Mouse (Mus musculus) stomach, postnatal 0 days (tissue): ENCODE data around the gene Osbp2. TPM values are rescaled to one million over a fixed set of nuclear protein-coding genes. Genes with fewer than 3 reads are reported as not detected.
"Not testable (repeated sequence)": the region's sequence is repeated elsewhere in the genome, so short reads cannot be mapped to it uniquely, and the experiment has no call there.

Source experiments
- ATAC-seq: fragments of 200-750 bp; cut with Nextera tagmentation; 2 replicates; pipeline ENCODE4 v1.8.0; 2017; ENCODE audit not compliant: low FRiP score, low TSS enrichment
- DNase-seq: peaks from one replicate; pipeline ENCODE4 v3.0.0-alpha.2; 2016; ENCODE audit warnings: low spot score
- H3K27ac ChIP-seq: fragments of 300-500 bp; sonication (generic); replicated peaks from 2 replicates; pipeline ENCODE4 v1.5.1; 2014; ENCODE audit warnings: mild to moderate bottlenecking, control low read depth
- H3K27me3 ChIP-seq: fragments of 300-500 bp; sonication (generic); 2 replicates; pipeline ENCODE4 v1.6.1; 2014; ENCODE audit warnings: low read length; ENCODE audit not compliant: control insufficient read depth, insufficient read depth
- H3K36me3 ChIP-seq: fragments of 300-500 bp; sonication (generic); 2 replicates; pipeline ENCODE4 v1.6.1; 2014; ENCODE audit warnings: low read length, mixed read lengths; ENCODE audit not compliant: control insufficient read depth, insufficient read depth
- H3K4me1 ChIP-seq: fragments of 300-500 bp; sonication (generic); replicated peaks from 2 replicates; pipeline ENCODE4 v1.6.1; 2014; ENCODE audit warnings: antibody characterized with exemption; ENCODE audit not compliant: control insufficient read depth, insufficient read depth
- H3K4me2 ChIP-seq: fragments of 300-500 bp; sonication (generic); replicated peaks from 2 replicates; pipeline ENCODE4 v1.6.1; 2014; ENCODE audit warnings: low read depth, mild to moderate bottlenecking, control low read depth, moderate library complexity
- H3K4me3 ChIP-seq: fragments of 300-500 bp; sonication (generic); 2 replicates; pipeline ENCODE4 v1.5.1; 2014; ENCODE audit warnings: low read depth, low read length, control low read depth
- H3K9ac ChIP-seq: fragments of 300-500 bp; sonication (generic); 2 replicates; pipeline ENCODE4 v1.6.1; 2014; ENCODE audit warnings: mild to moderate bottlenecking, low read length, control low read depth, mixed read lengths
- H3K9me3 ChIP-seq: fragments of 300-500 bp; sonication (generic); 2 replicates; pipeline ENCODE4 v1.6.1; 2016; ENCODE audit warnings: low read length; ENCODE audit not compliant: control insufficient read depth
- CTCF ChIP-seq: IDR thresholded peaks from 2 replicates; pipeline ENCODE4 v1.5.1; 2016; ENCODE audit warnings: antibody characterized with exemption, low read depth, mild to moderate bottlenecking, moderate library complexity
- EP300 ChIP-seq: optimal IDR thresholded peaks from 2 replicates; pipeline ENCODE3; 2016; ENCODE audit warnings: antibody characterized with exemption
- WGBS: fragments of 180-500 bp; shearing (Covaris S2); extraction: QIAGEN DNeasy Blood & Tissue Kit; methylation state at CpG from one replicate; pipeline ENCODE4 v1.1.7; 2014; 5-methylcytosine and 5-hydroxymethylcytosine counted together
- polyA plus RNA-seq: library from polyadenylated mRNA; unstranded; fragments of >200 nt; fragmentation: Nextera tagmentation; extraction: Ambion mirVana; gene quantifications from 2 replicates; pipeline ENCODE4 v1.2.1, GENCODE M21; 2015

The Osbp2 gene
- 0.42 and 0.69 TPM in 2 replicates for polyA plus RNA-seq

GRCm38 (mm10) chr11:3863454-3864112 is at the start of gene Osbp2:
Osbp2 (minus strand) TSS chr11:3863903.
- peak within 1 kb of the TSS; percentile 52 for H3K9ac ChIP-seq
- WGBS: 5% methylated on average over 55 of the region's 58 CpGs
- DNase-seq: peak; percentile 92
- H3K4me1 ChIP-seq: 0 out of 2 replicates have a peak, but pooled peaks cover 2% of the 10 kb centered on the region
- peak; percentile 94 for ATAC-seq
- TF ChIP-seq CTCF (peak; percentile 66), EP300 (no peak)
- H3K36me3 ChIP-seq: no peaks in the 10 kb centered on the region
- H3K27ac ChIP-seq: no peak within 1 kb of the TSS
- peak within 1 kb of the TSS; percentile 69 for H3K4me2 ChIP-seq
- H3K4me3 ChIP-seq: peak within 1 kb of the TSS; percentile 41
- no peaks in the 10 kb centered on the region for H3K9me3 ChIP-seq
- no peaks in the 10 kb centered on the region for H3K27me3 ChIP-seq

GRCm38 (mm10) chr11:3912875-3913271 is 49.2 kb upstream of the Osbp2 start:
- Histone ChIP-seq H3K4me1 (peaks cover 11% of the 10 kb centered on the region), H3K4me2 (peak overlapping the region; percentile 88), H3K27ac (peak overlapping the region; percentile 82), H3K36me3 (0 out of 2 replicates have a peak, but pooled peaks cover 2% of the 10 kb centered on the region), H3K9me3 (no peaks in the 10 kb centered on the region), H3K9ac (peak overlapping the region; percentile 67), H3K27me3 (no peaks in the 10 kb centered on the region), H3K4me3 (peak overlapping the region; percentile 58)
- WGBS: 3% methylated on average over 16 of the region's 16 CpGs
- TF ChIP-seq EP300: no peak
- 0 out of 2 replicates have a peak, but pooled peaks have one; percentile 31 for TF ChIP-seq CTCF
- DNase-seq: peak; percentile 36
- ATAC-seq: no peak

GRCm38 (mm10) chr11:3912100-3912874 is 48.6 kb upstream of the Osbp2 start:
- Histone ChIP-seq H3K27me3 (no peaks in the 10 kb centered on the region), H3K27ac (no peak overlapping the region), H3K4me3 (peak overlapping the region; percentile 58), H3K4me1 (peaks cover 11% of the 10 kb centered on the region), H3K9ac (peak overlapping the region; percentile 67), H3K4me2 (peak overlapping the region; percentile 88), H3K9me3 (no peaks in the 10 kb centered on the region), H3K36me3 (0 out of 2 replicates have a peak, but pooled peaks cover 2% of the 10 kb centered on the region)
- no peak for DNase-seq
- ATAC-seq: no peak
- TF ChIP-seq CTCF: no peak
- no peak for TF ChIP-seq EP300
- WGBS: 22% methylated on average over 19 of the region's 19 CpGs

- not testable (repeated sequence) for H3K36me3 ChIP-seq, DNase-seq, H3K9me3 ChIP-seq, H3K27ac ChIP-seq, H3K27me3 ChIP-seq, ATAC-seq
- Histone ChIP-seq H3K4me2 (peak overlapping the region; percentile 25; the same call in 1 of the 2 replicates), H3K4me3 (0 out of 2 replicates have a peak overlapping the region, but pooled peaks have one; percentile 4), H3K9ac (0 out of 2 replicates have a peak overlapping the region, but pooled peaks have one; percentile 24), H3K4me1 (peaks cover 11% of the 10 kb centered on the region)
- 88% methylated on average over 5 of the region's 6 CpGs for WGBS
Observed at GRCm38 (mm10) chr11:3911440-3911839, 47.7 kb upstream of the Osbp2 start.

GRCm38 (mm10) chr11:3910513-3911310 is 47.0 kb upstream of the Osbp2 start:
- Histone ChIP-seq H3K9me3 (no peaks in the 10 kb centered on the region), H3K4me2 (peak overlapping the region; percentile 25; the same call in 1 of the 2 replicates), H3K4me1 (peaks cover 11% of the 10 kb centered on the region), H3K4me3 (0 out of 2 replicates have a peak overlapping the region, but pooled peaks have one; percentile 4), H3K9ac (0 out of 2 replicates have a peak overlapping the region, but pooled peaks have one; percentile 28), H3K36me3 (no peaks in the 10 kb centered on the region; the same call in 1 of the 2 replicates), H3K27me3 (no peaks in the 10 kb centered on the region), H3K27ac (no peak overlapping the region)
- 79% methylated on average over 5 of the region's 5 CpGs for WGBS
- DNase-seq: no peak
- no peak for TF ChIP-seq EP300
- TF ChIP-seq CTCF: 0 out of 2 replicates have a peak, but pooled peaks have one; percentile 27
- no peak for ATAC-seq
